Mouse (Mus musculus) heart, adult 9 months (tissue): Measurements from ENCODE around the gene Mrpl33.
"Not testable (repeated sequence)": the region's sequence is repeated elsewhere in the genome, so short reads cannot be mapped to it uniquely, and the experiment has no call there.

Source experiments
- DNase-seq, 2 experiments: peaks; one replicate each; pipeline ENCODE4 v3.0.0; 2022; ENCODE audit warnings: low spot score in 2 of 2

Mrpl33 gene

GRCm38 (mm10) chr5:31595868-31596267, 867 bp upstream of the Mrpl33 start:
- no peak for DNase-seq

DNA sequence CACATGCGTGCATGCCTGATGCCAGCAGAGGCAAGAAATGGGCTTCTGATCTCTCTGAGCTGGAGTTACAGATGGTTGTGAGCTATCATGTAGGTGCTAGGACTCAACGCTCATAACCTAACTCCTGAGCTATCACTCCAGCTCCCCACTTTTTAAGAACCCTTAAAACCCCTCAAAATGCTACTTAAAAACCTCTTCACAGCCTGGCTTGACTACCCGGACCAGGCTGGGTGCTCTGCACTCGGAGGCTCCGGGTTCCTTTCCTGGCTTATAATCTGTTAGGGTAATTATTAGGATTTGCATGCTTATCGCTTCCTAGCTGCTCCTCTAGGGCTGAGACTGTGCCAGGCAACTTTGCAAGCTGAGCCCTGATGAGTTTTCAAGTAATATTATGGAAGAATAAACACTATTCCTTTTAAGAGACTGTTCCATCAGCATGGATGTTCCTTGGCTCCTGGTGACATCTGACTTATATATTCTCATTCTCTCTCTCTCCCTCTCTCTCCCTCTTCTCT, 752 bp downstream of the Mrpl33 start:
- no peak for DNase-seq

DNA sequence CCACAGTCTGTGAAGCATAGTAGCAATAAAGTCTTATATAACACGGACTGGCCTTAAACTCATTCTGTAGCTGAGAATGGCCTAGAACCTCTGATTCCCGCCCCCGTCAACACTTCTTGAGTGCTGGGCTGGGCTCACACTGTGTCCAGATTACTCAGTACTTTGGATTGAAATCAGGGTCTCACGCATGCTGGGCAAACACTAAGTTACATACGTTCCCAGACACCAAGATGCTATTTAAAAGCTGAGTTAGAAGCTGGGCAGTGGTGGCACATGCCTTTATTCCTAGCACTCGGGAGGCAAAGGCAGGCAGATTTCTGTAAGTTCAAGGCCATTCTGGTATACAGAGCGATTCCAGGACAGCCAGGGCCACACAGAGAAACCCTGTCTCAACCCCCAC, 1.4 kb downstream of the Mrpl33 start:
- no peak for DNase-seq

GRCm38 (mm10) chr5:31598579-31598978, 1.8 kb downstream of the Mrpl33 start:
- DNase-seq = no peak

DNA sequence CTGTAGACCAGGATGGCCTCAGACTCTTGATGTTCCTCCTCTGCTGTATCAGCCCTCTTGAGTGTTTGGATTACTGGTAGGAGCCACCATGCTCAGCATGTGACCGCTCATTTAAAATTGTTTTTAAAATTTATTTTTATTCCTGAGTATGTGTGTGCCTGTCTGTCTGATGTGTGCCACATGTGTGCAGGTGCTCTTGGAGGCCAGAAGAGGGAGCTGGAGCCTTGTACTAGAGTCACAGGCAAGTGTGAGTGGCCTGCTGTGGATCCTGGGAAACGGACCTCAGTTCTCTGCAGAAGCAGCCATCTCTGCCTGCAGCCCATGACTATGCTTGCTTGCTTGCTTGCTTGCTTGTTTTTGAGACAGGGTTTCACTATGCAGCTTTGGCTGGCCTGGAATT, 2.4 kb downstream of the Mrpl33 start:
- no peak for DNase-seq

DNA sequence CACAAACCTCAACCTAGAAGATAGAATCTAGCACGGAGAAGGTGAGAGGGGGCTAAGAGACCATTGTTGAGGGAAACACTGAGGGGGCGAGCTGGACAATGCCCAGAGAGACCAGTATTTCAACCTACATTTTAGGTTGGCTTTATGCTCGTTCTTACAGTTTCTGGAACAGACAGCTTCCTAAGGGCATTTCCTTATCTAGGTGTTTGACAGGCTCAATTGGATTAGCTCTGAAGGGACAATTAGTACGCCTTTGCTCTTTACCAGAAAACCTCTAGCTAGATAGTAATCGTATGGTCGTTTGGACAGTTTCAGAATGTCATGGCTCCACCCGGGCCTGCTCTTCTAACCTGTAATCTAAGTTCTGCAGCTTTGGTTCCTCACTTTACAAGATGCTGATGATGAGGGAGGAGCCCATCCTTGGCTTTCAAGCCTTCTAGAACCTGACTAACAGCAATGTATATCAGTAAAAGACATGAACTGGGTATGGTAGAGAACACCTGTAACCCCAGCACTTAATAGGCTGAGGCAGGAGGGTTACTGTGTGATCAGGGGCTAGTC, 4.5 kb downstream of the Mrpl33 start:
- DNase-seq = no peak

DNA sequence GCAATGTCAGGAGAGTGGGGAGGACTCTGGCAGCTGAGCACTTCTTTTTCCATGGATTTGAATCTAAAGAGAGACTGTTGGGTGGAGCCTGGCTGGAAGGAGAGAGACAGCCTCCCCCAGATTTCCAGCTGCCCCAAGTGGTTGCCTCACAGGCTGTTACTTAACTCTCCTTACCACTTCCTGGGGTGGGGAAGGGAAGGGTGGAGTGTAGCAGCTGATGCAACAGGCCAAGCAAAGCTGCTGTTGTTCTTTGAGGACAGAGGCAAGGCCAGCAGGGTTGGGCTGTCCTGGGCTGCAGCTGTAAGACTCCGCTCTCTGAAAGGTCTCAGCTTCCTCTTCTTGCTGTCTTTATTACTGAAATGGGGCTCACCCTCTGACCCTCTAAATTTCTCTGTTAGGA, 5.6 kb downstream of the Mrpl33 start:
- DNase-seq = peak; percentile 87 to 92

- no peak for DNase-seq
Measured at GRCm38 (mm10) chr5:31603766-31604165, 7.0 kb downstream of the Mrpl33 start.

GRCm38 (mm10) chr5:31606151-31606550, 9.4 kb downstream of the Mrpl33 start:
- DNase-seq = peak; percentile 63 to 69

DNA sequence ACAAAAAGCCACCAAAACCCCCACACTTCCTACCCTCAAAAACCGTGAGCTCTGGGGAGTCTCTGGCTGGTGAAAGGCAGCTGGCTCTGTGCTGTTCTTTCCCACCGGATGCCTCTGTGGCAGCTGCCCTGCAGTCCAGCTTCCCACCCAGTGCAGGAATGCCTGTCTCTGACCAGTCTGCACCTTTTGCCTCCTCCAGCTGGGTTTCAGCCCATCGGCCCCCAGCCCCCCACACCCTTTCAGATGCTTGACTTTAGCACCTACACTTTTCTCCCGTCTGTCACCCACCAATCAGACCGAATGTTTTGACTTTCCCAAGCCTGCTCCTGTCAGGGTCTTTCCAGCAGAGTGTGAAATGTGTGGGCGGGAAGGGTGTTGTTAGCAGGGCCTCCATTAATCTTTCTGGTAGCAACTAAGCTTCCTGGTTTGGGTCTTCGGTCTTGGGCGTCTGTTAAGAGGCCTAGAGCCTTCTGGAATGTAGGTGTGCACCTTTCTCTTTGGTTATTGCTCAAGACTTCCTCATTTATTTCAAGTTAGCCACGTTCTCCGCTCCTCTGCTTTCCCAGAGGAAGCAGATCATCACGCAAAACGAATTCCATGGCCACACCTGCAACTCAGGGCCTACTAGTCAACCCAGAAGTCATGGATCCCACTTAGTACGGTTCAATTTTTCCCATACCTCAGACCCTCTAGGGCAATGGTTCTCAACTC, 13.8 kb downstream of the Mrpl33 start:
- DNase-seq = no peak

DNA sequence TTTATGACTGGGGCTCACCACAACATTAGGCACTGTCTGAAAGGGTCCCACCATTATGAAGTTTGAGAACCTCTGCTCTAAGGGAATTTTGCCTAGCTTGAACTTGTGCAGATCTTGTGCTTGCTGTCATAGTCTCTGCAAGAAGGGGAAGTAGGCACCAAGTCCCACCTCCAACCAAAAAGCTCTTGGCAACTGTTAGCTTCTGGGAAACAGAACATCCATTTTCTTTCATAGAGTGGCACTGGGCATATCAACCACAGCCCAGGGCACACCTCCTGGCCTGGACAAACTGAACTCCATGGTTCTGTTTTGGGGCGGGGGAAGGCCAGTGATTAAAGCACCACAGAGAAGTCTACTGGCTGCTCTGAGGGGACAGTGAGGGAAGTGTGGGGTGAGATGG, 14.5 kb downstream of the Mrpl33 start:
- DNase-seq = no peak

DNA sequence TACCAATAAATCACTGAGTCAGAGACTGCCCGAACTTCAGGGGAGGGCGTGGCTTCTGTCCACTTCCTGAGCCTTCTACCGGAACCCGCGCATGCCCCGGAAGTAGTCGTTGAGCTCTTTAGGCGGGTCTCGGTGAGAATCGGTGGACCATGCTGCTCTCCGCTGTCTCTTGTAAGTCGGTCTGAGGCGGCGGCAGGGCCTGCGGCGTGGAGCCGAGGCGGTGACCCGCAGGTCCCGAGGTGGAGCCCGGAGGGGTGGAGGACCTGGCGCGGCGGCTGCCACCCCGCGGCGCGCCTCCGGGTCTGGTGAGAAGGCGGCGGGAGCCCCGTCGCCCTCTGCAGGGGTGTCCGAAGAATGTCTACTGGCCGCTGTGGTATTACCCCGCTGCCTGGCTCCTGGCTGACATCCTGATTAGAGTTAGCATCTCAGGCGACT, 17.1 kb downstream of the Mrpl33 start:
- peak; percentile 86 to 90 for DNase-seq

DNA sequence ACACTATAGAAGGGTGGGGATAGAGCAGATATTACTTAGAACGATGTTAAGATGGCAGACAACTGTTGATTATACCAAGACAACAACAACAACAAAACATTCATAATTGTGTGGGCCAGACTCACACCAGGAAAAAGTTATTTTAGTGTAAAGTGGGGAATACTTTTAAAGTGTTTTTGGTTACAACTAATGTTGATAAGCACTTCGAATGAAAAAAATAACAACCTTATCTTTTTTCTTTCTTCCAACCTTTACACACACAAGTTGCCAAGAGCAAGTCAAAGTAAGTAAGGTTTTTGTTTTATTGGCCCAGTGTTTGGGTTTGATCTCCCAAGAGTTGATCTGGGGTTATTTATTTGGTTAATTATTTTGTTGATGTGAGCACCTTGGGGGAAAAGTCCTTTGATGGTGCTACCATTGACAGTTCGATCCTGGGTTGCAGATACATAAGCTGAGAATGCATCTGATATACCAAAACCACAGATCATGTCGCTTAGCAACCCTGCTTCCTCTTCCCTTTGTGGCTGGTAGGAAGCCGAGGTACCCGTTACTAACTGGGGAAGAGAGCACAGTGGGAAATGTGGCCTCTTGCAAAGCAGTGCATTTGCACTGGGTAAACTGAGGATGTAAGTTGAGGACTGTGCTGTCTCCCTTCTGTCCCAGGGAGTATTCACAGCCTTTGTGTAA, 17.7 kb downstream of the Mrpl33 start:
- DNase-seq = no peak

DNA sequence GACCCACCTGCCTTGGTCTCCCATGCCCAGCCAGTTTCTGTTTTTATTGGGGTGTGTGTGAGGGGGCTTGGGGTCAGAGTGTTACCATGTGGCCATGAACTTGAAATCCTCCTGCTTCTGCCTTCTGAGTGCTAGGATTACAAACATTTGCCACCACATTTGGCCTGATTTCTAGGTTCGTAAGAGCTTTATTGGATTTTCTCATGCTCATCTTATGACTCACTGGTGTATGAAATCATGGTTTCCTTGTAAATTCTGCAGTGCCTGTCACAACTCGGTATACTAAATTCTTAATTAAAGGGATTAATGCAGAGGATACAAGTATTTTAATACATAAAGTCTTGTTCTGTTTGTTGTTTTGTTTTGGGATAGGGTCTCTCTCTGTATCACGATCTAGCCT, 23.6 kb downstream of the Mrpl33 start:
- DNase-seq = no peak

DNA sequence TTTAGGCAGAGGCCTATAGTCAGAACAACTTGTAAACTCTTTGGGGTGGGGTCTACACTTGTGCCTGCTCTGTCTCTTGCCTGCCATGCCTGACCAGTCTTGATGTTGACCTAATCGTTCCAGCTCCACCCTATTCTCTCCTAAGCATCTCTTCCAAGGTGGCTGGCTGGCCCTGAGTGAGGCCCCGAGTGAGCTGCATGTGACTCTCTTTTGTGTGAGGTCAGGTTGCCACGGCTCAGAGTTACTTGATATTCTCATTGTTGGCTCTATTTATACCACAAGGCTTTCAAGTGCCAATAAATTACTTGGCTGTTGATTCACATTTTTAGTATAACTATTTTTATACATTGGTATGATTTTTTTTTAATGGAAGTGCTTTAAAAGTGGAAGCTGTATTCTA, 30.4 kb downstream of the Mrpl33 start:
- DNase-seq = peak; percentile 37 to 44

DNA sequence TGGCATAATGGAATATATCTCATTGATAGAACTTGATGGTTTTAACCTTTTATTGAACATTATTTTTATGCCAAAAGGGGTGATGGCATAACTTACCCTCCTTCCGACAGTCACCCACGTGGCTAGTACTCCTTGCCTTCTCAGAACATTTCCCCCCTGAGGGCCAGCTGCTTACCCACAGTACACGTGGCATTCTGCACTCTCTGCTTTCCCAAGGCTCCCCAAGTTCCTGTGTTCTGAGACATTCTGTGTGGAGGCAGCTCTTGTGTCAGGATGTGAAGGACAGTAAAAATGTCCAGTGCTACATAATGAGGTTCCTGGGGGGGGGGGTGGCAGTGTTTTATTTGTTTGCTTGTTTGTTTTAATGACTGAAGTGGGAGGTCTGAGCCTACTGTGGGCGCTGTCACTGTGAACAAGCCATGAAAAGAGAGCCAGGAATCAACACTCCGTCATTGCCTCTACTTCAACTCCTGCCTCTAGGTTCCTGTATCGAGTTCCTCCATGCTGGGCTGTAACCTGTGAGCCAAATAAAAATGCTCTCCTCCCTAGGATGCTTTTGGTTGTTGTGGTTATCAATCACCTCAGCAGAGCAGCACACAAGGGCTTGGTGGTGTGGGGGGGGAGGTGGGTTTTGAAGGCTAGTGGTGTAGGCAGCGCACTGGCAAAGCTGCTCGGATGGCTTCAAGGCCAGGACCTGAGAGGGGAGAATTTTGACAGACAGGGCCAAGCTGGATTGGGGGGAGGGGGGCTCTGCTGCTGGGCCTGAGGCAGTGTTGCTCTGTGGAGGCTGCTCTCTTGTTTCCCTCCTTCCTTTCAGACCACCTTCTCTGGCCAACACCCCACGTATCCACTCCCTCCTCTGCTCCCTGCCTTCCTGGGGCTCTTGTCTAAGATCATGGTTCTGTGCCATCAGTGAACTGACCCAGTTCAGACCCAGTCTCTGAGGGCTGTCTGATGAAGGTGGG, 31.1 kb downstream of the Mrpl33 start:
- no peak for DNase-seq

- no peak for DNase-seq
Measured at GRCm38 (mm10) chr5:31628555-31628954, 31.8 kb downstream of the Mrpl33 start.

DNA sequence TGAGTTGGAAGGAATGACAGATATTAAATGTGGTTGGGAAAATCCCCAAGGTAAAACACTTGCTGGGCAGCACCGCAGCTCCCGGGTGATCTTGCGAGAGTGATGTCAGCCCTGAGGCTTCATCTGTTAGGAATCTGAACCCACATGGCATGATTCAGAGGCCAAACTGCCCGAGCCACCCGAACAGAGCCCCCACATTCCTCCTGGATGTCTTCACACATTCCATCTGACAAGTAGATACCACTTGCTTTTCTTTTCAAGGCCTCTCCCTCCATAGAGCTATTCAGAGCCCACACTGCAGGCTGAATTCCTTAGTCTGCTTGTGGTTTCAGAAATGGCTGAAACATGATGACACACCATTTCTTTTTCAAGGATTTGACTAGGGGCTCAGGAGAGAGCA, 33.3 kb downstream of the Mrpl33 start:
- DNase-seq = peak; percentile 39 to 59

DNA sequence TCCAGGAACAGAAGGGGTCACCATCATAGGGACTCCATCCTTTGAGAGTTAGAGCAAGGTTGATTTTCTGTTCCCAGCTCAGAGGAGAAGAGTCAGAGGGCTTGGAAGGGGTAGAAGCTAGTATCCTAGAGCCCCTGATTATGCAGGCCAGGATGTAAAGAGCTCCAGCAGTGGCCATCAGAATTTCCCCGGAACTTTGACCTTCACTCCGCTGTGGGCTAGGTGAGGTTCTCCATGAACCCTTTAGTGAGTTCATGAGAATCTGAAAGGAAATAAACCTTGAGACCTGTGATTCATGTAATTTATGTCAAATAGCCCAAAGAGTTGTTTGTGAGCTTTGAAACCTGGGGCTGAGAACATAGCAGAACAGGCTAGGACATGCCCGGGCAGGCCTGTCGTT, 34.4 kb downstream of the Mrpl33 start:
- DNase-seq = not testable (repeated sequence)

DNA sequence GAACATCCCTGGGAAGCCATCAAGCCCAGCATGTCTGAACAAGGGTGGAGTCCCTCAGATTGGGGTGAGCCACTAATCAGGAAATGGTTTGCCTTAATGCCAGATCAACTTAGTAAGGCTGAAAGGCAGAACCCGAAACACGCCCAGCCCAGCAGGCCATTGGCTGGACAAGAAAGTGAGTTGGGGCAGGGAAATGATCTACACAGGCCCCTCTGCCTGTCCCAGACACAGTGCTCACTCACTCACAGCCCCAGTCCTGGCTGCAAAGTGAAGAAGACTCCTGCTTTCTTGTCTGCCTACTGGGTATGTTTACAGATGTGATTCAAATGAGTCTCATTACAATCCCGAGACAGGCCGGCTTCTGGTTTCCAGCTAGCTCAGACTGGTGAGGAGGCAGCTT, 37.4 kb downstream of the Mrpl33 start:
- DNase-seq = no peak

DNA sequence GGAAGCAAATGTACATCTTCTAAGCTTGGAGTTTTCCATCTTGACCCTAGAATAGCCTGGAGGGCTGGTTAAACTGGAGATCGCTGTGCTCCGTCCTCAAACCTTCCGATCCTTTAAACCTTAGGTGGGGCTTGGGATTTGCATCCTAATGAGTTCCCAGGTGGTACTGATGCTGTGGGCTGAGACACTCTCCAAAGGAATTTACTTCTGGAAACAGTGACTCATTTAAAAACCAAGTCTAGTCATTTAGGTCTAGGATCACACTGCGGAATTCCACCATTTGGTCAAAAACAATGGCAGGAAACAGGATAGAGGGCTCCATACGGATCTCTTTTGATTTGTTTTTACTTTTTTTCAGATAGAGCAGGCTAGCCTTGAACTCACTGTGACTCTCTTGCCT, 37.9 kb downstream of the Mrpl33 start:
- DNase-seq = no peak
